Mouse (Mus musculus) heart, embryonic 11.5 days (tissue): ENCODE data around the gene Tnfrsf11a. TPM values are rescaled to one million over a fixed set of nuclear protein-coding genes. Genes with fewer than 3 reads are reported as not detected.
A peak's percentile ranks its signal among the peaks of the same experiment; 100 is the strongest.

ENCODE experiments used
- ATAC-seq: fragments of 200-750 bp; cut with Nextera tagmentation; replicated peaks from 2 replicates; pipeline ENCODE4 v1.8.0; 2017; ENCODE audit warnings: moderate library complexity; ENCODE audit not compliant: insufficient number of reproducible peaks, low FRiP score, low TSS enrichment
- H3K27ac ChIP-seq: fragments of 300-500 bp; sonication (generic); 2 replicates; pipeline ENCODE4 v1.5.1; 2014; ENCODE audit warnings: mild to moderate bottlenecking, low read depth, low read length
- H3K27me3 ChIP-seq: fragments of 300-500 bp; sonication (generic); 2 replicates; pipeline ENCODE4 v1.6.1; 2014; ENCODE audit warnings: mild to moderate bottlenecking, low read length, mixed read lengths; ENCODE audit not compliant: control insufficient read depth, insufficient read depth
- H3K36me3 ChIP-seq: fragments of 300-500 bp; sonication (generic); 2 replicates; pipeline ENCODE4 v1.6.1; 2014; ENCODE audit warnings: mild to moderate bottlenecking, low read length, moderate library complexity, mixed read lengths; ENCODE audit not compliant: control insufficient read depth, insufficient read depth
- H3K4me1 ChIP-seq: fragments of 300-500 bp; sonication (generic); 2 replicates; pipeline ENCODE4 v1.6.1; 2014; ENCODE audit warnings: low read length; ENCODE audit not compliant: control insufficient read depth, insufficient read depth
- H3K4me2 ChIP-seq: fragments of 300-500 bp; sonication (generic); 2 replicates; pipeline ENCODE4 v1.6.1; 2014; ENCODE audit warnings: mild to moderate bottlenecking, moderate library complexity
- H3K4me3 ChIP-seq: fragments of 300-500 bp; sonication (generic); 2 replicates; pipeline ENCODE4 v1.5.1; 2014; ENCODE audit warnings: low read depth, low read length
- H3K9ac ChIP-seq: fragments of 300-500 bp; sonication (generic); 2 replicates; pipeline ENCODE4 v1.6.1; 2014; ENCODE audit warnings: mild to moderate bottlenecking, low read depth, low read length, moderate library complexity
- H3K9me3 ChIP-seq: fragments of 300-500 bp; sonication (generic); replicated peaks from 2 replicates; pipeline ENCODE4 v1.6.1; 2016; ENCODE audit warnings: low read length; ENCODE audit not compliant: control insufficient read depth
- WGBS: fragments of 180-500 bp; shearing (Covaris S2); extraction: QIAGEN DNeasy Blood & Tissue Kit; methylation state at CpG from one replicate; pipeline ENCODE4 v1.1.7; 2014; ENCODE audit not compliant: insufficient replicate concordance; 5-methylcytosine and 5-hydroxymethylcytosine counted together
- polyA plus RNA-seq: library from polyadenylated mRNA; unstranded; fragments of >200 nt; fragmentation: Nextera tagmentation; extraction: Ambion mirVana; gene quantifications from 2 replicates; pipeline ENCODE4 v1.2.1, GENCODE M21; 2014

Tnfrsf11a gene
- polyA plus RNA-seq, 1 experiment from 2014 or later, result 0.16 TPM

- no peak overlapping the region for H3K27ac ChIP-seq
- H3K4me3 ChIP-seq, result no peak overlapping the region
- H3K4me2 ChIP-seq, result no peak overlapping the region
- H3K36me3 ChIP-seq, result no peaks in the 10 kb centered on the region
- WGBS, result 83% methylated on average over 8 of the region's 8 CpGs
- no peak overlapping the region for H3K9ac ChIP-seq
- peaks cover 7% of the 10 kb centered on the region; the same call in 1 of the 2 replicates for H3K4me1 ChIP-seq
- peaks cover 10% of the 10 kb centered on the region for H3K27me3 ChIP-seq
- no peaks in the 10 kb centered on the region for H3K9me3 ChIP-seq
- ATAC-seq, result no peak
Measured at GRCm38 (mm10) chr1:105848806-105849205, 68.3 kb downstream of the Tnfrsf11a start.

DNA sequence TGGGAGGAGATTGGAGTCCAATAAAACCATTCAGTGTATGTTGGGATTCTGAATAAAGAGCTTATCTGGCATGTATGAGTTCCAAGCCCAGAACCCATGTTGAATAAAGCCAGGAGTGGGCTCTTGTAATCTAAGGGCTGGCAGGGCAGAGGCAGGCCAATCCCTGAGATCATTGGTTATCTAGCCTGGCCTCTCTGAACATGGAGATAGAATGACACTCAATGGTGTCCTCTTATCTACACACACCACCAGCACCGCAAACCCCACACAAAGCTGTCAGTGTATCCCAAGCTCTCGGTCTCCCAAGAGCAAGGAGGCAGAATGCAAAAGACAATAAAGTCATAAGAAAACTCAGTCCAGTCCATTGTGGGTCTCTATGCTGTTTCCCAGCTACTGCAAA is 70.8 kb downstream of the Tnfrsf11a start:
- no peaks in the 10 kb centered on the region for H3K4me1 ChIP-seq
- no peaks in the 10 kb centered on the region for H3K27me3 ChIP-seq
- no peaks in the 10 kb centered on the region for H3K9me3 ChIP-seq
- H3K36me3 ChIP-seq, result no peaks in the 10 kb centered on the region
- WGBS, result 39% methylated on average over 2 of the region's 2 CpGs
- H3K9ac ChIP-seq, result no peak overlapping the region
- H3K4me2 ChIP-seq, result no peak overlapping the region
- H3K4me3 ChIP-seq, result no peak overlapping the region
- no peak overlapping the region for H3K27ac ChIP-seq
- ATAC-seq, result no peak

- no peak for ATAC-seq
- no peaks in the 10 kb centered on the region for H3K27me3 ChIP-seq
- H3K4me3 ChIP-seq, result no peak overlapping the region
- H3K4me2 ChIP-seq, result no peak overlapping the region
- WGBS, result 84% methylated on average over 2 of the region's 2 CpGs
- H3K4me1 ChIP-seq, result no peaks in the 10 kb centered on the region
- no peaks in the 10 kb centered on the region for H3K9me3 ChIP-seq
- no peak overlapping the region for H3K9ac ChIP-seq
- no peaks in the 10 kb centered on the region for H3K36me3 ChIP-seq
- H3K27ac ChIP-seq, result no peak overlapping the region
Measured at GRCm38 (mm10) chr1:105859740-105860139, 79.2 kb downstream of the Tnfrsf11a start.

DNA sequence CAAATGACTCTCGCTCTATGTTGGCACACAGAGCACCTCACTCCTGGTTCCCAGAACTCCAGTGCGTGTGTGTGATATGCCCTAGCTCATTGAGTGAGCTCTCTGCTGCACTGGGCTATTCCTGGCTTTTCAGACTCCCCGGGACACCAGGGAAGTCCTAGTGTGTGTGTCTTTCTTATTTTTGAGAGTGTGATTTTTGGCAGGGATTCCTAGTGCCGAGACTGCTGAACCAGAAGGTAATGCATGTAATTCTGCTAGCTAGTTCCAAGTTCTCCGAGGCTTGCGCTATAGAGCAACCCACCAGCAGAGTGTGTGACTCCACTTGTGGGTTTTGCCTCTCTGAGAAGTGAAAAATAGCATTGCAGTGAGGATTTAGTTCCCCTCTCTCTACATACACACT is 96.1 kb downstream of the Tnfrsf11a start:
- Histone ChIP-seq H3K9ac (no peak overlapping the region), H3K4me2 (no peak overlapping the region), H3K27me3 (no peaks in the 10 kb centered on the region), H3K4me3 (no peak overlapping the region), H3K4me1 (peaks cover 5% of the 10 kb centered on the region; the same call in 1 of the 2 replicates), H3K9me3 (no peaks in the 10 kb centered on the region), H3K27ac (no peak overlapping the region), H3K36me3 (no peaks in the 10 kb centered on the region)
- WGBS, result 70% methylated on average over 6 of the region's 6 CpGs
- no peak for ATAC-seq

DNA sequence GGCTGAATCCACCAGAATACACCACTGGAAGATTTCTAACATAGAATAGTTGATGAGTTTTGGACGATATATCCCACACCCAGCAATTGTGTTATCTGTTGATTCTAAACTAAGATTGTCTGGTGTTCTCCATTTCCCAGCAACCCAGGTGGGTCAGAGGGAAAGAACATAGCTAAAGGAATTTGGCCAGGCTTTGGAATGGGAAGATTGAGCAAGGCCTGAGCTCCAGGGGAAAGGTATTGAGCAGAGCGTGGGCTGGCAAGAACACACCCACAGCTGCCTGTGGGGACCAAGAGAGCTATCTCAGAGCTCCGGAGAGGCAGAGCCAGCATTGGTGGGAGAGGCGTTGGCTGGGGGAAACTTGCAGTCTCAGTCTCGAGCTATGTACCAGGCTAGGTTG is 97.3 kb downstream of the Tnfrsf11a start:
- H3K27ac ChIP-seq, result no peak overlapping the region
- H3K4me3 ChIP-seq, result no peak overlapping the region
- H3K4me1 ChIP-seq, result peaks cover 5% of the 10 kb centered on the region; the same call in 1 of the 2 replicates
- no peak for ATAC-seq
- H3K9me3 ChIP-seq, result no peaks in the 10 kb centered on the region
- WGBS, result 84% methylated on average over 5 of the region's 5 CpGs
- no peak overlapping the region for H3K9ac ChIP-seq
- no peaks in the 10 kb centered on the region for H3K27me3 ChIP-seq
- no peaks in the 10 kb centered on the region for H3K36me3 ChIP-seq
- H3K4me2 ChIP-seq, result no peak overlapping the region

GRCm38 (mm10) chr1:105878416-105878815 is 97.9 kb downstream of the Tnfrsf11a start:
- ATAC-seq, result no peak
- Histone ChIP-seq H3K27me3 (no peaks in the 10 kb centered on the region), H3K4me2 (no peak overlapping the region), H3K4me1 (peaks cover 5% of the 10 kb centered on the region; the same call in 1 of the 2 replicates), H3K27ac (no peak overlapping the region), H3K4me3 (no peak overlapping the region), H3K9me3 (no peaks in the 10 kb centered on the region), H3K36me3 (no peaks in the 10 kb centered on the region), H3K9ac (no peak overlapping the region)
- WGBS, result 77% methylated on average over 11 of the region's 11 CpGs

DNA sequence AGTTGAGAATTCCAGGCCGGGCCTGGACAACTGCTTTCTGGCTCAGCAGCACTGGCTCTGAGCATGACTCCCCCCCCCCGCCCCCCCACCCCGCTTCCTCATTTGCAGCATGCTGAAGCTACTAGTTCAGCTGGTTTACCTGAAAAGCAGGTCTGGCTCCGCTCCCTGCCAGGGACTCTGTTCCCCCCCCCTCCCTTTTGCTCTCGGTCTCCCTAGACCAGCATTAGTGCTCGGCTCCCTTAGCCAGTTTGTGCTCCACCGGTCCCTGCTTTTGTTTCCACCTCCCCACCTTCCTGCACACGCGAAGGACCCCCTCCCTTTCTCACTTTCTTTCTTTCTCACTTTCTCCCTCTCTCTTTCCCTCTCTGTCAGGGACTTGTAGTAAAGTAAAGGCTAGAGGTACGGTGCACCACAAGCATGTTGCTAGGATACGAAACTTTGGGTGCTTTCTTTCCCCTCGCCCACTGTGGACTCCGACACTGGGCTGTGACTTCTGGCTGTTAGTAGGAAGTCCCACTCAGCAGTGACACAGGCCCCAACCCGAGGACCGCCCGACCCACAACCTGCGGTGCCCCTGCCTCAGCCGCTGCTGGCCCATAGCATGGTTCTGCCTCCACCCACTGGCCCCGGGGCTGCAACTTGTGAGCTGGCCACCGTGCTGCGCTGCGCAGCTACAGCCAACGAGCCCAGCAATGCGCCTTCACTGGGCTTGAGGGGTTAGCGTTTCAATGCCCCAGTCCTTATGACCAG is 100.2 kb downstream of the Tnfrsf11a start:
- H3K27ac ChIP-seq, result no peak overlapping the region
- 22% methylated on average over 25 of the region's 25 CpGs for WGBS
- no peaks in the 10 kb centered on the region for H3K36me3 ChIP-seq
- peak overlapping the region; percentile 59 for H3K4me2 ChIP-seq
- H3K9me3 ChIP-seq, result no peaks in the 10 kb centered on the region
- 0 out of 2 replicates have a peak overlapping the region, but pooled peaks have one; percentile 12 for H3K9ac ChIP-seq
- peaks cover 5% of the 10 kb centered on the region; the same call in 1 of the 2 replicates for H3K4me1 ChIP-seq
- peak overlapping the region; percentile 12 for H3K4me3 ChIP-seq
- ATAC-seq, result peak; percentile 49; the same call in 1 of the 2 replicates
- no peaks in the 10 kb centered on the region for H3K27me3 ChIP-seq

DNA sequence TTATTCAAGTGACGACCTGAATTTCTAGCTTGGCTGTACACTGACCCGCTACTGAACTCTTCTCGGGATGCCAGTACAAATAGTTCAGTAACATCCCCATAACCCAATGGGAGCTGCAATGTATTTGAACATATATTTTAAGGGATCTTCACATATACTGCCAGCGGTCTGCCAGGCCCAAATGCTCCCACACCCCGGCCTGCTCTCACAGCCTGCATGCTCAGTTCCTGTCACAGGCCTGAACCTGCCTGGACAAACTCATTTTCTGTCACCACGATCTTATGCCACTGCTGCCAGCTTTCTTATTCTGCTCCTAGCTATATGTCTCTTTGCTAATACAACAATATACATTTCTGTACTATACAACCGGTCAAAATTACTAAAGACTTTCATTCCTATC is 100.9 kb downstream of the Tnfrsf11a start:
- no peak overlapping the region for H3K4me2 ChIP-seq
- H3K36me3 ChIP-seq, result no peaks in the 10 kb centered on the region
- peaks cover 5% of the 10 kb centered on the region; the same call in 1 of the 2 replicates for H3K4me1 ChIP-seq
- WGBS, result 79% methylated on average over 7 of the region's 7 CpGs
- no peak for ATAC-seq
- no peak overlapping the region for H3K27ac ChIP-seq
- H3K9ac ChIP-seq, result no peak overlapping the region
- no peaks in the 10 kb centered on the region for H3K27me3 ChIP-seq
- H3K4me3 ChIP-seq, result no peak overlapping the region
- H3K9me3 ChIP-seq, result no peaks in the 10 kb centered on the region

DNA sequence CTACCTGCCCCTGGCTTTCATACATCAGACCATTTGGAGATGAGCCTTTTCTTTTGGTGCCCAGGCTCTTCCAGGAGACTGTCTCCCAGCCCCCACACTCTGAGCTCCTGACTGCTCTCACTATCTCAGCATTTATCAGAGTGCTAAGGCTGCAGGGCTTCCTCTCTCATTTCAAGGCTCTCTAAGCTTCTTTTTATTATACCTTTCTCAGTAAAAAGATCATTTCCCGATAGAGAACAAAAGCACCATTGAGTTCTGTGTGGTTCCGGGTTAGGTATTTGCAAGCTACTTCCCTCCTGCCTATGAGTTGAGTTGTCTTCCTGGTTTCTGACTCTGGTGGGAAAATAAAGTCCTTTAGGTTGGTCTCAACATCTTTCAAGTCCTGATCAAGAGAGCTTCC is 103.0 kb downstream of the Tnfrsf11a start:
- 69% methylated on average over 2 of the region's 2 CpGs for WGBS
- H3K4me3 ChIP-seq, result no peak overlapping the region
- no peaks in the 10 kb centered on the region for H3K27me3 ChIP-seq
- peaks cover 5% of the 10 kb centered on the region; the same call in 1 of the 2 replicates for H3K4me1 ChIP-seq
- no peak overlapping the region for H3K4me2 ChIP-seq
- H3K36me3 ChIP-seq, result no peaks in the 10 kb centered on the region
- H3K9ac ChIP-seq, result no peak overlapping the region
- no peak overlapping the region for H3K27ac ChIP-seq
- H3K9me3 ChIP-seq, result no peaks in the 10 kb centered on the region
- ATAC-seq, result no peak
